Mouse (Mus musculus): ENCODE results near the gene Sgf29. TPM values are rescaled to one million over a fixed set of nuclear protein-coding genes. Genes with fewer than 3 reads are reported as not detected.
"Not testable (repeated sequence)": the region's sequence is repeated elsewhere in the genome, so short reads cannot be mapped to it uniquely, and the experiment has no call there.

The Sgf29 gene
- polyA plus RNA-seq, 1 experiment from 2014 or later, result 48.3 TPM

GRCm38 (mm10) chr7:126625369-126625768, 23.7 kb upstream of the Sgf29 start:
- WGBS, result 55% methylated on average over 6 of the region's 6 CpGs
- H3K4me2 ChIP-seq, result no peak overlapping the region

GRCm38 (mm10) chr7:126625807-126626600, 23.1 kb upstream of the Sgf29 start:
- Histone ChIP-seq H3K9ac (no peak overlapping the region), H3K4me3 (no peak overlapping the region), H3K27me3 (no peaks in the 10 kb centered on the region), H3K9me3 (no peaks in the 10 kb centered on the region), H3K36me3 (no peaks in the 10 kb centered on the region), H3K27ac (replicated peaks) (no peak overlapping the region), H3K4me1 (replicated peaks) (peaks cover 5% of the 10 kb centered on the region), H3K4me2 (no peak overlapping the region)
- no peak for ATAC-seq (ENCODE audit: low read depth)
- WGBS, result 83% methylated on average over 3 of the region's 3 CpGs

More at GRCm38 (mm10) chr7:126625369-126625768, 23.7 kb upstream of the Sgf29 start:
- H3K36me3 ChIP-seq, result no peaks in the 10 kb centered on the region
- H3K9ac ChIP-seq, result no peak overlapping the region
- H3K4me3 ChIP-seq, result no peak overlapping the region
- peaks cover 5% of the 10 kb centered on the region for H3K4me1 ChIP-seq (replicated peaks)
- H3K9me3 ChIP-seq, result no peaks in the 10 kb centered on the region
- H3K27me3 ChIP-seq, result no peaks in the 10 kb centered on the region
- no peak overlapping the region for H3K27ac ChIP-seq (replicated peaks)
- ATAC-seq (ENCODE audit: low read depth), result no peak

DNA sequence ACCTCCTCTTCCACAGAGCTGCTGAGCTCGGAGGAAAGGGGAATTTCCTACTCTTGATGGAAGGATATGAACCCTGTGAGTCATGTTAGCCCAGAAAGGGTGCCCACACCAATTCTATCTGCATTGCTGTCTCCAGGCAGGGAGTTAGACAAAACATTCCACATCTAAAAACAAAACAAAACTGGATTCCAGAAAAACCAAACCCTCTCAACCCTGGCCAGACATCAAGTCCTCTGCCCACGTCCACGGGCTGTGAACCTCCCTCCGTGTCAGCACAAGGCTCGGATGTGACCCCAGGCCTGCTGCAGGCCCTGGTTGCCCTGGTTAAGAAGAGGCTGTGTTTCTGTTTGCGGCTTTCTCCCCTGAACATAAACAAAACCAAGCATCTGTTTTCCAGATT, 21.0 kb upstream of the Sgf29 start:
- H3K4me1 ChIP-seq (replicated peaks), result peaks cover 1% of the 10 kb centered on the region
- no peak overlapping the region for H3K4me3 ChIP-seq
- H3K27me3 ChIP-seq, result no peaks in the 10 kb centered on the region
- no peak overlapping the region for H3K27ac ChIP-seq (replicated peaks)
- H3K9ac ChIP-seq, result no peak overlapping the region
- no peak for ATAC-seq (ENCODE audit: low read depth)
- WGBS, result 69% methylated on average over 6 of the region's 6 CpGs
- H3K9me3 ChIP-seq, result no peaks in the 10 kb centered on the region
- no peaks in the 10 kb centered on the region for H3K36me3 ChIP-seq
- H3K4me2 ChIP-seq, result no peak overlapping the region

GRCm38 (mm10) chr7:126629915-126630314, 19.2 kb upstream of the Sgf29 start:
- no peaks in the 10 kb centered on the region for H3K27me3 ChIP-seq
- H3K4me3 ChIP-seq, result no peak overlapping the region
- H3K27ac ChIP-seq (replicated peaks), result no peak overlapping the region
- ATAC-seq (ENCODE audit: low read depth), result no peak
- no peaks in the 10 kb centered on the region for H3K9me3 ChIP-seq
- no peaks in the 10 kb centered on the region; the same call in 1 of the 2 replicates for H3K4me1 ChIP-seq (replicated peaks)
- 14% methylated on average over 3 of the region's 3 CpGs for WGBS
- no peak overlapping the region for H3K4me2 ChIP-seq
- H3K9ac ChIP-seq, result no peak overlapping the region
- H3K36me3 ChIP-seq, result no peaks in the 10 kb centered on the region

DNA sequence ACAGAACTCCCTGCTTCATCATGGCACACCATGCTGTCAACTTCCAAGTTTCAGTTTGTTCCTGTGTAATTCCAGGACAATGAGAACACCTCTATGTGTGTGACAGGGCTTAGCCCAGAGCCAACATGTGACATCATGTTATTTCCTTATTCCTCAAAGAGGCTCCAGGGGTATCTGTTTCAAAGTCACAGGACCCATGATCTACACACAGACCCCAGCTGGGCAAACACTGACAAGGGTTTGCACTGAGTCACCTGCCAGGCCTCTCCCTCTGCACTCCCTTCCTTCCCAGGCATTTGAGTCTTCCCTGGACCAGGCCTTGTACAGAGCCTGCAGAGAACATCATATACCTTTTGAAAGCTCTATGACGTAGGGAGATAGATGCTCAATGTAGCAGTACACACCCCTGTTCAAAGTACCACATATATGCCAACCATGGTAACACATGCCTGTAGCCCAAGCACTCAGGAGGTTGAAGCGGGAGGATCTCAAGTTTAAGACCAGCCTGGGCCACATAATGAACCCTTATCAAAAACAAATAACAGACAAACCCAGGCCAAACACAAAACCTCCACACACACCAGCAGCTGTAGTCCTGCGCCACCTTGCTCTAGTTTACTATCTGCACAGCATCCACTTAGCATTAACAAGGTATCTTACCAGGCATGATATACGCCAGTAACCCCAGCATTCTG, 18.1 kb upstream of the Sgf29 start, which contains the start of gene Nupr1:
Gene Nupr1, minus strand, starts transcription at position 38 of the 695 bp plus-strand sequence.
- no peaks in the 10 kb centered on the region for H3K36me3 ChIP-seq
- no peak within 1 kb of the TSS for H3K27ac ChIP-seq (replicated peaks)
- no peaks in the 10 kb centered on the region for H3K4me1 ChIP-seq (replicated peaks)
- H3K4me3 ChIP-seq, result no peak within 1 kb of the TSS
- ATAC-seq (ENCODE audit: low read depth), result no peak
- H3K9me3 ChIP-seq, result no peaks in the 10 kb centered on the region
- no peak within 1 kb of the TSS for H3K4me2 ChIP-seq
- no peak within 1 kb of the TSS for H3K9ac ChIP-seq
- 93% methylated on average over 4 of the region's 4 CpGs for WGBS
- no peaks in the 10 kb centered on the region; the same call in 1 of the 2 replicates for H3K27me3 ChIP-seq

DNA sequence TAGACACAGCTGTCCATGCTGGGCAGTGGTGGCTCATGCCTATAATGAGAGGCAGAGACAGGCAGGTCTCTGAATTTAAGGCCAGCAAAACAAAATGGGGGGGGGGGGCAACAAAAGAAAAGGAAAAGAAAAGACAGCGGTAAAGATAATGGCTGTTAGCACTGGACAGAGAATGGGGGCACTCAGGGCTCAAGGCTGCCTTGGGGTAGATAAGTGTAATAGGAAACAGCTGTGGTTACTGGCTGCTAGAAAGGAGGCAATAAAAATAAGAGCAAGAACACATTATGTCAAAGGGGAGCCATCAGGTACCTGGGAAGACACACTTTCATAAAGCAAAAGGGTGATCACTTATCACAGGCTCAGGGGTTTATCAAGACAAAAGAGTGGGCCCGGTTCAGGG, 16.6 kb upstream of the Sgf29 start:
- WGBS, result 76% methylated on average over 2 of the region's 2 CpGs
- Histone ChIP-seq H3K27ac (replicated peaks) (no peak overlapping the region), H3K4me2 (no peak overlapping the region), H3K9me3 (no peaks in the 10 kb centered on the region), H3K36me3 (no peaks in the 10 kb centered on the region), H3K27me3 (no peaks in the 10 kb centered on the region; the same call in 1 of the 2 replicates), H3K4me1 (replicated peaks) (no peaks in the 10 kb centered on the region), H3K9ac (no peak overlapping the region), H3K4me3 (no peak overlapping the region)
- ATAC-seq (ENCODE audit: low read depth), result no peak

GRCm38 (mm10) chr7:126635375-126635774, 13.7 kb upstream of the Sgf29 start:
- Histone ChIP-seq H3K36me3 (no peaks in the 10 kb centered on the region), H3K27me3 (no peaks in the 10 kb centered on the region; the same call in 1 of the 2 replicates), H3K4me1 (replicated peaks) (no peaks in the 10 kb centered on the region), H3K4me3 (no peak overlapping the region), H3K27ac (replicated peaks) (no peak overlapping the region), H3K9me3 (no peaks in the 10 kb centered on the region), H3K4me2 (no peak overlapping the region), H3K9ac (no peak overlapping the region)
- ATAC-seq (ENCODE audit: low read depth), result no peak

DNA sequence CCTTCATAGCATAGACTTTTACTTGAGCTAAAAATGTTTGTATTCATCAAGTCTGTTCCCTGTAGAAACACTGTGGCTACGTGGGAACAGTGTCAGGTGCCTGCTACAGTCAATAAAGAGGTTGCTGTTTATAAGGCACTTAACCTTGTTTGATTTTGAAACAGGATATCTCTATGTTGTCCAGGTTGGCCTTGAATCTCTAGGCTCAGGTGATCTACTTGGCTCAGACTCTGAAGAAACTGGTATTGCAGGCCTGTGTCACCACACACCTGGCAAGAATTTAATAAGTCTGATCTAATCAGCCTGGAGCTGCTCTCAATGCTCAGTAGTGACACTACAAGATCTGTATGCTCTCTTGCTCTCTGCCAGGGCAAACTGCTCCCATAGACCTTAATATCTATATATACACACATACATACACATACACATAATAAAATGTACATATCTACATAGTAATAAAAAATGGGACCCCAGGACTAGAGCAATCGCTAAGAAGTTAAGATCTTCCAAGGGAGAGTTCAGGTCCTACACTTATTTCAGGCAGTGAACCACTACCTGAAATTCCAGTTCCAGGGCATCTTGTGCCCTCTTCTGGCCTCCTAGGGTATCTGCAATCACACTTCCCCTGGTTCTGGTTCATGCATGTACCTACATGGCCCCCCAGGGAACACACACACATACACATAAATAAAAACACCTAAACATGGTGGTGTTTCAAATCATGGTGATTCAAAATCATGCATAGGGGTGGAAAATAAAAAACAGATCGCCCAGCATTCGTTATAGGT, 12.2 kb upstream of the Sgf29 start:
- 22% methylated on average over 4 of the region's 4 CpGs for WGBS
- H3K36me3 ChIP-seq, result no peaks in the 10 kb centered on the region
- ATAC-seq (ENCODE audit: low read depth), result no peak

DNA sequence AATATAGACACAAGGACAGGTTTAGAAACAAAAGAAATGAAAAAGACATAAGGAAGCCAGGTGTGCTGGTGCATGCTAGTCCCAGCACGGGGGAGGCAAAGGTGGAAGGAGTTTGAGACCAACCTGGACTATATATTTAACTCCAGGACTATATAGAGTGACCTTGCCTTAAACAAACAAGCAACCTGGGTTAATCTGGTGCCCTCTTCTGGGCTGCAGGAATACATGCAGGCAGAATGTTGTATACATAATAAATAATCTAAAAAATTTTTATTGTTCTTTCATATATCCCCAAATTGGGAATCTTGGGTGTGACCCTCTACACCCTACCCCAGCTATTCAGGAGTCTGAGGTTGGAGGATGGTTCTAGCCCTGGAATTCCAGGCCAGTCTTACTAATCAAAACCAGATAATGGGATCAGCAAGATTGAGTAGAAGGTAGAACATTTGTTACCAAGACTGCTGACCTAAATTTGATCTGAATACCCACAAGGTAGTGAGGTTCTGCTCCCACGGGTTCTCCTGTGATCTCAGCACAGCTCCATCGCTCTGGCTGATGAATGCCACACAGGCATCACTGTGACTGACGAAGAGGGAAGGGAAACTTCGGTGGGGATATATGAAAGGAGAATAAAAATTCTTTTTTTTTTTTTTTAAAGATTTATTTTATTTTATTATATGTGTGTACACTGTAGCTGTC, 6.4 kb upstream of the Sgf29 start:
- no peak for ATAC-seq (ENCODE audit: low read depth)
- no peak overlapping the region for H3K4me3 ChIP-seq
- no peak overlapping the region for H3K9ac ChIP-seq
- 0 out of 2 replicates have a peak, but pooled peaks cover 9% of the 10 kb centered on the region for H3K4me1 ChIP-seq (replicated peaks)
- H3K27me3 ChIP-seq, result no peaks in the 10 kb centered on the region
- no peak overlapping the region for H3K4me2 ChIP-seq
- 80% methylated on average over 5 of the region's 5 CpGs for WGBS
- no peak overlapping the region for H3K27ac ChIP-seq (replicated peaks)
- no peaks in the 10 kb centered on the region for H3K9me3 ChIP-seq
- no peaks in the 10 kb centered on the region for H3K36me3 ChIP-seq

More for the DNA sequence above, 12.2 kb upstream of the Sgf29 start:
- H3K4me1 ChIP-seq (replicated peaks), result no peaks in the 10 kb centered on the region
- H3K9me3 ChIP-seq, result no peaks in the 10 kb centered on the region
- H3K4me3 ChIP-seq, result no peak overlapping the region
- no peaks in the 10 kb centered on the region; the same call in 1 of the 2 replicates for H3K27me3 ChIP-seq
- no peak overlapping the region for H3K27ac ChIP-seq (replicated peaks)
- no peak overlapping the region for H3K4me2 ChIP-seq
- no peak overlapping the region for H3K9ac ChIP-seq

DNA sequence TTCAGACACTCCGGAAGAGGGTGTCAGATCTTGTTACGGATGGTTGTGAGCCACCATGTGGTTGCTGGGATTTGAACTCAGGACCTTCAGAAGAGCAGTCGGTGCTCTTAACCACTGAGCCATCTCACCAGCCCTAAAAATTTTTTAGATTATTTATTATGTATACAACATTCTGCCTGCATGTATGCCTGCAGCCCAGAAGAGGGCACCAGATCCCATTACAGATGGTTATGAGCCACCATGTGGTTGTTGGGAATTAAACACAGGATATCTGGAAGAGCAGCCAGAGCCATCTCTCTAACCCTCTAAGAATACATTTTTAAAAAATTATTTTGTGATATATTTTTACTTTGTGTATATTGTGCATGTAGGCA, 5.9 kb upstream of the Sgf29 start:
- not testable (repeated sequence) for ATAC-seq (ENCODE audit: low read depth); H3K36me3 ChIP-seq; H3K9ac ChIP-seq; H3K4me3 ChIP-seq; H3K4me1 ChIP-seq (replicated peaks); H3K27ac ChIP-seq (replicated peaks); H3K27me3 ChIP-seq; H3K4me2 ChIP-seq; H3K9me3 ChIP-seq
- WGBS, result 75% methylated on average over 3 of the region's 3 CpGs

GRCm38 (mm10) chr7:126644345-126644744, 4.8 kb upstream of the Sgf29 start:
- H3K36me3 ChIP-seq, result no peaks in the 10 kb centered on the region
- H3K4me1 ChIP-seq (replicated peaks), result peaks cover 16% of the 10 kb centered on the region; the same call in 1 of the 2 replicates
- H3K27me3 ChIP-seq, result no peaks in the 10 kb centered on the region
- H3K9me3 ChIP-seq, result no peaks in the 10 kb centered on the region
- WGBS, result 76% methylated on average over 3 of the region's 3 CpGs
- H3K27ac ChIP-seq (replicated peaks), result no peak overlapping the region
- H3K4me2 ChIP-seq, result no peak overlapping the region
- no peak overlapping the region for H3K9ac ChIP-seq
- no peak for ATAC-seq (ENCODE audit: low read depth)
- no peak overlapping the region for H3K4me3 ChIP-seq
